Mouse (Mus musculus): Measurements from ENCODE around the gene Timp4. TPM values are rescaled to one million over a fixed set of nuclear protein-coding genes. Genes with fewer than 3 reads are reported as not detected.

Timp4 gene
- polyA plus RNA-seq, 1 experiment = 0.22 TPM

DNA sequence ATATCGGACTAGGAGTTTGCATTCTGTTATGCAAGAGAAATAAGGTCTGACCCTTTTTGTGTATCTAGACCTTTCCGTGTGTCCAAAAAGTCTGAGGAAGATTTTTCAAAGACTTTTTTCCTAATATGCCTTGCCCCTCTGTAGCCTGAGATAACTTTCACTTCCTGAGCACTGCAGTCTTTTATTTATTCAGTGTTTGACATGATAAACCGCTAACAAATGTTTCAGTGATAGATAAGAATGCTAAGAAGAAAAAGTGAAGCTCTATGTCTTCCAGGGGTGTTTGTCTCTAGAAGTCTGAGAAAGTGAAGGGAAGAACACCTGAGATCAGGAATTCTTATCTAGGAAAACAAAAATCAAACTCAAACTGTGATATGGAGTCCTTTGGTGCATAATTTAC is 51.3 kb downstream of the Timp4 start:
- Histone ChIP-seq H3K4me3 (ENCODE audit: extremely low read depth, insufficient read depth, insufficient read length) (no peak overlapping the region), H3K27me3 (ENCODE audit: control insufficient read depth, insufficient read depth, low read length) (no peaks in the 10 kb centered on the region), H3K4me1 (ENCODE audit: control insufficient read depth, insufficient read depth, insufficient read length) (no peaks in the 10 kb centered on the region), H3K27ac (ENCODE audit: insufficient read depth, low read length) (no peak overlapping the region), H3K36me3 (ENCODE audit: control insufficient read depth, insufficient read depth, low read length) (no peaks in the 10 kb centered on the region)
- DNase-seq (ENCODE audit: low read depth in 1 of 2, low spot score in 2 of 2) = no peak
- TF ChIP-seq POLR2A (IDR thresholded peaks at IDR 0.05; ENCODE audit: low read depth, low read length) = no peak
- no peak for TF ChIP-seq CTCF (IDR thresholded peaks at IDR 0.05; ENCODE audit: extremely low read depth, insufficient read depth, insufficient read length, insufficient replicate concordance)
- 68% methylated on average over 3 of the region's 3 CpGs for WGBS

Other genes with a start within 250 kb of the Timp4 start
- 24.3 and 28.5 TPM in 2 replicates for gene Tamm41, start 214.3 kb downstream of the Timp4 start, polyA plus RNA-seq (2012; rRNA removed)
- gene Syn2, start 117.3 kb downstream of the Timp4 start, polyA plus RNA-seq (2012; rRNA removed) = 0.34 and 0.44 TPM in 2 replicates
- not detected in 2 replicates for gene Gm17482, start 24.9 kb downstream of the Timp4 start, polyA plus RNA-seq (2012; rRNA removed)
- 4.3 and 5.1 TPM in 2 replicates for gene Pparg, start 108.7 kb upstream of the Timp4 start, polyA plus RNA-seq (2012; rRNA removed)

Data from spleen, adult 2 months (tissue).